Mouse (Mus musculus) NIH3T3 (cell line): Measurements from ENCODE around the gene Faap100.
"Not testable (repeated sequence)": the region's sequence is repeated elsewhere in the genome, so short reads cannot be mapped to it uniquely, and the experiment has no call there.

Experiments
- DNase-seq: peaks from one replicate; pipeline ENCODE4 v3.0.0-alpha.2; 2012; ENCODE audit warnings: low read depth

The Faap100 gene

DNA sequence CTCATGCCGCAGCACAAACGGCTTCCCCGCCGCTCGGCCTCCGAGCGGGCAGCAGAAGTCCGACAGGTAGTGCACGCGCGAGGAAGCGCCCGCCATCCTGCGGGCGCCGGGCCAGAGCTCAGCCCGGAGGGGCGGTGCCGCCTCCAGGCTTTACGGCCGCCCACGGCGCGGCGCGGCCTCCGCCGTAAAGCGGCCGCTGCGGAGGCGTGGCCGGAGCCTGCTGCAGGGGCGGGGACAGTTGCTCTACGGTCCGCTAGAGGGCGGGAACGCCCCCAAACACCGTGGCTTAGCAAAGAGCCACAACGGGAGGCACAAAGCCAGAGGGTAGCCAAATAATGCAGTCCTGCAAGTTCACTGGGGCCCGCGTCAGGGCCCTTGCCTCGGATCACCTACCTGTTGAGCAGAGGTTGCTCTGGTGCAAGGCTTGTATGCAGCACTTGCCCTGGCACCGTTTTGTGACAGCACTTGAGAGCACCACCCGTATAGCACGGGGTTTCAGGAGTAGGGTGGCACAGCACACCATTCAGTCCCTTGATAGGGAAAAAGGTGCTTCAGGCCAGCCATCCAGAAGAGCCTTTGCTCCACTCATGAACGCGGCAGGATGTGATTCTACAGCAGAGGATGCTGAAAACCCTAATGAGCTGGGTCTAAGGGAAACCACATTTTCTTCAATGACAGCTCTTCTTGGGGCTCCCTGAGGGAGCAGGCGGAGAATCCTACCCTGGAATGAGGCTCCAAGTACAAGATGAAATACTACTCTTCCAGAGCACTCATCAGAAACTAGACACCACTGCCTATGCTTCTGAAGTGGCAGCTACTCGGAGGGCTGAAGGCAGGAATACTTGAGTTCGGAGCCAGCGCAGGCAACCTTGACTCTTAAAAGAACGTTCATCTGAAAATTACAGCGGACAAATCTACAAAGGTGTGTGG is at the start of gene Faap100:
TSS of gene Faap100 (minus strand) at position 154 of the 930 bp plus-strand sequence.
- DNase-seq: peak; percentile 97

DNA sequence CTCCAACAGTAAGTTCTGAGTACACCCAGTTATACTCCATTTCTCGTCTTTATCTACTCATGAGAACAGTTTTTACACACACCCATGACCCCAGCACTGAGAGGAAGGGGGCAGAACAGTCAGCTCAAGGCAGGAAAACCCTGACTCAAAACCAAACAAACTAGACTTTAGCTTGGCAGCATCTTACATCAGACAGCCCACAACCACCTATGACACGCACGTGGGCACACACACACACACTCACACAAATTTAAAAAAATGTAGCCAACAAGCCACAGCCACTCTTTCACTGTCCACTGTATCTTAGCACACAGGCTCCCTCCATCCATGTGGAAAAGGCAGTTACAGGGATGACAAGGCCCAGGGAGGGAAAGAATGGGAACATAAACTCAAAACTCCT is 48.2 kb upstream of the Faap100 start:
- no peak for DNase-seq

DNA sequence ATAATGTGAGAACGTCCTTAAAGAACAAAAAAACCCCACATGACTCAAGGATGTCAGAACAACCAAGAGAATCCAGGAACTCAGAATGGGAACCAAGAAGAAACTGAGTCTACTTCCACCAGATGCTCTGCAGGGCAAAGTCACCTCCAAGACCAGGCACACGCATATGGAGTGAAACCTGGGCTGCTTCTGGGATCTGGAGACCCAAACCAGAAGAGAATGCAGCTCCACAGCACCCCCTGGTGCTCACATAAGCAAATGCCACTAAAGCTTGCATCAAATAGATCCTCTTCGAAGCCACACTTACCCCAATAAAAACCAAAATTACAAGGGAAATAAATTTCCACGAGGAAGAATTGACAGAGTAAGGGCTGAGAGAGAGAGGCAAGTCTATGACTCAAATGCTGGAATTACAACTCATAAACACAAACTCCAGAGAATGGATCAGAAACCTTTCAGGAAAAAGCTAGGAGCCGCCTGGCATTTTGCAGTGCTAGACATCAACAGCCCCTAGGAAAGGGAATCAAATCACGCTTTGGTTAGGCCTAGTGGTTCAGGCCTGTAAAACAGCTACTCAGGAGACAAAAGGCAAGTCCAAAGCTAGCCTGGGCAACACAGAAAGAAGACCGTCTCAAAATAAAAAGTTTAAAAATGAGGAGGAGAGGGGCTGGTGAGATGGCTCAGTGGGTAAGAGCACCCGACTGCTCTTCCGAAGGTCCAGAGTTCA is 45.2 kb upstream of the Faap100 start:
- DNase-seq: peak; percentile 85

DNA sequence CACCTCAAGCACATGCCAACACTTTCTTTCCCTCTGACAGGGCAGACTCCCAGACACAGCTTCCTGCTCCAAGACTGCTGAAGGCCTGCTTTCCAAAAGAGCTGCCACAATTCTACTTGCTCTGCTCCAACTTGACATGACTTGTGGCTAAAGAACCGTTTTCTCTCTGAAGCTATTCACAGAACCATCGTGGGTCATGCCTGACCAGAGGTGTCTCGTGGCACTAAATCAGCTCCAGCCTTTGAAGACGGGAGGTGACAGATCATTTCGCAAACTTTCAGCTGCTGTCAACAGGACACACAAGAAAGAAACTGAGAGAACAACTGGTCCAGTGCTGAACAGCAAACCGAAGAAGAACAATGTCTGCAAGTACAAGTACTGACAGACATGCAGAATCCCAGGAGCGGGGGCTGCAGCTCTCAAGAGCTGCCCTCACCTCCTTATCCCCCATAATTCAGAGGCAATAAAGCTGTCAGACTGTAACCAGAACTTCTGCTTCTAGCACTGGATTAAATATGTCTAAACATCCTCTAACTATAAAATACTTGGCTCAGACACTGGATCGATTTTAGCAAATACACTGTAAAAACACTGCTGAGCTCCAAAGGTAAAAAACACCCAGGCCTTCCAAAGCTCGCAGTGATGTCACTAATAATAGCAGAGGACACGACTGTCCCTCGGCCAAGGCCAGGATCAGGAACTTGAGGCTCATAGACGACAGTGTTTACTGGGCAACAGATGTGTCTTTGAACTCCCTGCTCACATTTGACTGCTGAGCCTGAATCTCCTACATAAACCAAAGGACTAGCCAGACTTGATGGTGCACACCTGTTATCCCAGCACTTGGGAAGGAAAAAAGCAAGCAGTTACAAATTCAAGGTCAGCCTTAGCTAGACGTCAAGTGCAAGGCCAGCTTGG is 44.3 kb upstream of the Faap100 start:
- DNase-seq: no peak

DNA sequence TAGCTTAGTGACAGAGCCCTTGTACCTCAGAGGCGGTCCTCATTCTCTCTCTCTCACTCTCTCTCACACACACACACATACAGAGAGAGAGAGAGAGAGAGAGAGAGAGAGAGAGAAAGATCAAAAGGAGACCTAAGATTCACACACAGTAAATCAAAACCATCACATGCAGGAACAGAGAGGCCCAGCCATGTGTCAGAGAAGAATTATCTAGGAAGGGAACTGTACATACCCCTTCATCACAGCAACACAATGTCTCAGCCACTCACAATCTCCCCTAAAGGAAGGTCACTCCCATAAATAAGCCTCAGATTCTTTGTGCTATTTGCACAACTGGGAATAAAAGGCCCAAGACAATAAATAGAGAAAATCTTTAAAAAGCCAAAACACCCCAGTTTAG is 40.0 kb upstream of the Faap100 start:
- no peak for DNase-seq

DNA sequence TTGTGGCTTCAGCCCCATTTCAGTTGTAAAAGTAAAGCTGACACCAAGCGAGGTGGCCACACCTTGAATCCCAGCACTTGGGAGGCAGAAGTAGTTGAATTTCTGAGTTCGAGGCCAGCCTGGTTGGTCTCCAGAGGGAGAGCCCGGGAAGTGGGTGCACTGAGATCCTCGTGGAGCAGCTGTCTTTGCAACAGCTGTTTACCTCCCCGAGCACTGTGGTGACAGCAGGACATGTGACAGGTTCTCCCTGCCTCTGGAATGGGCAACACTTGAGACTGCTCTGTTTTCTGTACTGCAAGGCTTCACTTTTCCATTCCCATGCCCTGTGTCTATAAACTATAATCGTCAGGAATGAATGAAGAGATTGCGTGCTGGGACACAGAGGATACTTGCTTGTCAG is 39.3 kb upstream of the Faap100 start:
- DNase-seq: no peak

DNA sequence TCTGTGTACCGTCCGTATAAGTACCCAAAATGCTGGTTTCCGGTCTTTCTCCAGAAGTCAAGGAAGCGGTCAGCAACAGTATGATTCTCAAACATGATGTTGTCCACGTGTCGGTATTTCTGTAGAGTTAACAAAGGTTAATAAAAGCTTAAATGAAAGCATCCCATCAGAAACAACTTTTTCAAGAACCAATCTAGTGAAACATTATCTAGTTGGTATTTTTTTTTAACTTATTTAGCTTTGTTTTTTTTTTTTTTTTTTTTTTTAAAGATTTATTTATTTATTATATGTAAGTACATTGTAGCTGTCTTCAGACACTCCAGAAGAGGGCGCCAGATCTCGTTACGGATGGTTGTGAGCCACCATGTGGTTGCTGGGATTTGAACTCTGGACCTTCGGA is 35.1 kb upstream of the Faap100 start:
- not testable (repeated sequence) for DNase-seq

DNA sequence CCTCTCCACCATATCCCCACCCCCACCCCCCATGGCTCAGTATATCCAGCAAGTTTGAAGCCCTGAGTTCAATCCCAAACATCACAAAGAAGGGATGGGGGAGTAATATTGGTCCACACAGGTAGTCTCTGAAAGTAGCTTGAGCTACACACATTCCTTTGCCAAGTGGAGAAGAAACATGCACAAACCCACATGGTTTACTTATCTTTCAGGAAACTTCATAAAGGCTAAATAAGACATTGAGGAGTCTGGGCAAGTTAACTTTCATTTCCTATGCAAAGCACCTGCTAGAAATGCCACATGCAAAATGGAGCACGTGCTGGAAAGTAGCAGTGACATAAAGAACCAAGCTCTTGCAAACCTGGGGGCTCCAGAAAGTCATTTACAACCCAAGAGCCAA is 27.9 kb upstream of the Faap100 start:
- DNase-seq: no peak

DNA sequence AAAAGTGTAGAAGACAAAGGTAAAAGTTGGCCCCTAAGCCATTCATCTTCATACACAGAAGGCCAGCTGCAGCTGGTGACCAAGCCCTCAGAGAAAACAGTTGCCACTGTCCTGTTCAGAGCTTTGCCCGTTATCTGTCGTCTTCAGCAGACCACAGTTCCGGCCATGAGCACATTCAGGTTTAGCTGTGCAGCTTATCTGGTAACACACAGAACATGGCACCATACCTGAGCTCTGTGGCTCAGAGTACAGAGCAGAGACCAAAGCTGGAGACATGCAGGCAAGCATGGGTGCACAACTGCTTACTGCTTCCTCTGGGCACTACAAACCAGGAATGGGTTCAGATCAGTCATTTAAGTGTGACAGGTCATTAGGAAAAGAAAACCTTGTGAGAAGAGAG is 27.3 kb upstream of the Faap100 start:
- no peak for DNase-seq

DNA sequence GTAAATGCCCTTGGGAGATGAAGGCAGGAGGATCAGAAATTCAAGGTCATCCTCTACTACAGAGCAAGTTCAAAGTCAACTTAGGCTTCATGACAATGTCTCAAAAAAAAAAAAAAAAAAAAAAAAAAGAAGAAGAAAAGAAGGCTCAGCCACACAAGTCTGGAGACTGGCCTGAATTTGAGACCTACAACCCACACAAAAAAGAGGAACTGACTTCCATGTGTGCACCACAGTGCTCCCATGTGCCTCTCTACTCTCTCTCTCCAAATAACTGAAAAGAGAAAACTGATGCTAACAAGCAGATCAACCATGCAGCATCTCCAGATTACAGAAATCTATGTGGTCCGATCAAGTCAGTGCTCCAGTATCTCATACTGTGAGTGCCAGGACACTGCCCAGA is 26.2 kb upstream of the Faap100 start:
- no peak for DNase-seq

DNA sequence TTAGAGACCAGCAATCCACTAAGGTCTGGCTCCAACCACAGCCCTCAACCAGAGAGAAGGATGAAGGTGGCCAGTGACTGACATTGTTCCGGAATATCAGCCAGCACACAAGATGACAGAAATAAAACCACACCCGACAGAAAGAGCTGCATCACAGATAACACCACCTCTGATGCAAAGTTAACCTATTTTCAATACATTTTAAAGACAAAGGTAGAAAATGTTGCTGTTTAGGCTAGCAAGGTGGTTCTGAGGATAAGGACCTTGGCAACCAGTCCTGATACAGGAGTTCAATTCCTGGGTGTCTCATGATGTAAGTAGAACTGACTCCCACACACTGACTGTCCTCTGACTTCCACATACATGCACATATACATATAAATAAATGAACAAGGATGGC is 20.8 kb upstream of the Faap100 start:
- no peak for DNase-seq

DNA sequence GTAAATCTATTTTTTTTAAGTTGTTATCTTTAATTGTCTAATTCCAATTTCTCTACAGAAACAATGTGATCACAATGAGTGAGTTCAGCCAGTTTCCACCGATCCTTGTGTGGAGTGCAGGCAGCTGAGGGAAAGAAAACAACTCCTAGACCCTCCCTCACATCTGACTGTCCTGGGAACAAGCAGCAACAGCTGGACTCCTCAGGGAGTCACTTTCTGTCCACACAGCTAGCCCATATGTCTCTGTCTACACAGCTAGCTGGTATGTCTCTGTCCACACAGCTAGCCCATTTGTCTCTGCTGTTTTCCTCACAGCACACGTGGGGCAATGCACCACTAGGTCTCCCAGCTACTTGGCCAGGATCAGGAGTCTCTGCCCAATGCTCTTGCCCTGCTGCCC is 19.0 kb upstream of the Faap100 start:
- DNase-seq: no peak

DNA sequence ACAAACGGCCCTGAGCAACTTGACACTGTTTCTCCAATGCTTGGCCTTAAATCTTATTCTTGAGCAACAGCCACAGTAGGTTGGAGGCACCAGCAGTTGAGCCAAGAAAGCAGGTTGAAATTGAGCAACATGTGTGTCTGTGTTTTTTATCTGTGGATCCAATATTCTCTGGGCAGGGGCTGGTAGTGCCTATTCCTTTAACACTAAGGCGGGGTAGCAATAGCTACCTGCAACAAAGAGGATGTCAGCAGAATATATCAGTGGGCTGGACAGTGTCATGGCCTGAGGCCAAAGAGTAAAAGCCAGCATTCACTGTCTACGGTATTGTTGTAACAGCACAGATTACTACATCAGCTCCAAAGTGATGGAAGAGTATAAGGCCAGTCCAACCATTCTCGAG is 17.1 kb upstream of the Faap100 start:
- DNase-seq: peak; percentile 52

DNA sequence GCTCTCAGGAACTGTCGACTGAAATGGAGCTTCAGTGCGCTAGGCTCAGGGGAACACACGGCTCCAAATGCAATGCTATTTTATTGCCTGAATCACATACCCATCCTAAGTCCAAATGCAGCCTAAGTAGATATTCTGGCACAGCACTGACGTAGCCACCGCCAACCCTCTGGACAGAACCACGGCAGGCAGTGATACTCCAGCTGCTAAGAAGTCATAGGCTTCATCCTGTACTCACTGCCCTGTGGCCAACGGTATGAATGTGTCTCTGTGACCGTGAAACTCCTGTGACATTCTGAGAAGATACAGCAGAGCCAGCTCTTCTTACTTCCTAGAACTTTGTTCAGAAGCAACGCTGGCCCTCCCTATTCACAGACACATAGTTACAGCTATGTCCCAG is 10.0 kb upstream of the Faap100 start:
- DNase-seq: no peak

DNA sequence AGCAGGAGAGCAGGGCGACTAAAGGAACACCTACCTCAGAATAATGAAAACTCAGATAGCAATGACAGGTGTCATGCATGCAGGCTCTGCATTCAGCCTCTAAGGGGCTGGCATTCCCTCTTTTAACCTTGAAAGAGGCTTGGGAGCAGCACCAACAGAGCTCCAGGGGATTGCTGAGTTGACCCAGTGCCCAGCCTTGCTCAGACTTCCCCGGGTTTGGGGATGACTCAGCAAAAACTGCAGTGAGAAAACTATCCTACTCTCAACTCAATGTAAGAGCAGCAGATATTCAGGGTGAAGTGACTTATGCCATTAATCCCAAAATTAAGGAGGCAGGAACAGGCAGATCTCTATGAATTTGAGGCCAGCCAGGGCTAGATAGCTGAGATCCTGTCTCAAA is 8.6 kb upstream of the Faap100 start:
- DNase-seq: peak; percentile 79

DNA sequence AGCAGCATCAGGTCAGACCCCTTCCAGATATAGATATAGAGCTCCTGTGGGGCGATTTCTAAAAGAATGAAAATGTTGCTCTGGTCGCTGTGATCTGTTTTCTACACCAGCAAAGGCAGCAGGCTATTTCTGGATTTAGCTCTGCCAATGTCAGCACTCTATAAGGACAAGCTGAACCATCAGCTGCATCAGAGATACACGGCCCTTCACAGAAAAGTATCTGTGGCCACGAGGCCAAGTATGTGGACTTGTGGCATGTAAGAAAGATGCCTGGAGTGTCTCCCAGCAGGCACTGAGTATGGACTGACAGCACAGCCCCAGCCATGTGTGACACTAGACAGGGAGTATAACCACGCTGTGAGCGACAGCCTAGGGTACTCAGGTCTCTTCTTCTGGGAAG is 8.1 kb upstream of the Faap100 start:
- no peak for DNase-seq

DNA sequence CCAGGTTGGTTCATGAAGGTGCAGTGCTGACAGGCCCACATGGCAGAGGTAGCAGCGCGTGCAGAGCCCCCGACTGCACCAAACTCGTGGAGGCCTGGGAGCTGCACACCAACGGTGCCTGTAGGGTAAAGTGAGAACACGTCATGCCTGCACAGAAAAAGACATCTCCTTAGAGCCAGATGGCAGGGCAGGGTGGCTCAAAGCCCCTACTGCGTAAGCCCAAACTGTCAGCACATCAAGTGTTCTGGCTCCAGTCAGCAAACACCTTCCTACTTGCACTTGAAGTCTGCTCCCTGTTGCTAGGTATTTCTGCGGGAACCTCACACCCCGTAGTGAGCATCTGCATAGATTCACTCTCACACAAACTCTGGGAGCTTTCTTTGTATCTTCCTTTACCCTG is 3.9 kb upstream of the Faap100 start:
- no peak for DNase-seq

DNA sequence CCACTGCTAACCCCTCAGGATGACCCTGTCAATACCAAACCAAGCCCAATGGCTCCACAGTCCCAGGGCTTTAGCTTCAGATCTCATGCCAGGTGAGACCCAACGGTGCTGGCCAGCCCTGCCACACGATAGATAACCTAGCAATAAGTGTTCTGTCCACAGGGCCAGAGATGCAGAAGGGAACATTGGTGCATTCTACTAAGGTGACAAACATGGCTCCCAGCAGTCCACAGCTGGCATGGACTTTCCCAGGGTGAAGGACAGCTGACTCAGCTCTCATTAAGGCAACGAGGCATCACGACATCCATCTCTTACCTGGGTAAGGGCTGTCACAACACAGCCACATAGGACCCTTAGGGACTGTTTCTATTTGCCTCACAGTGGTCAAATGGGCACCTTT is 2.6 kb upstream of the Faap100 start:
- no peak for DNase-seq

DNA sequence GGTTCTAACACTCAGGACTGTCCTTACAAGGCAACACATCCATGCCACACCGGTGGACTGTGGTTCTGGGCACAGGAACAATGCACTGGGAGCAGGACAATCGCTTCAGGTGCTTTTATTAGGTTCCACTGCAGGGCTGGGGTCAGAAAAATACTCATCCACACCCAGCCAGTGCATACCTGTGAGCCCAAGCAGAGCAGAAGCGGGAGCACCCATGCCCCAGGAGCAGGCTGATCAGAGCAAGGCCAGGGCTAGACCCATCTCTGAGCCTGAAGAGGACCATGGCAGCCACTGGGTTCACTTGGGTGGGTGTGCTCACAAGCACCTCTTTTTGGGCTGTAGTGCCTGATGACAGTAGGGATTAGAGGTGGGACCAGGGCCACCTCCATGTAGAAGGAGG is 1.7 kb upstream of the Faap100 start:
- DNase-seq: no peak

DNA sequence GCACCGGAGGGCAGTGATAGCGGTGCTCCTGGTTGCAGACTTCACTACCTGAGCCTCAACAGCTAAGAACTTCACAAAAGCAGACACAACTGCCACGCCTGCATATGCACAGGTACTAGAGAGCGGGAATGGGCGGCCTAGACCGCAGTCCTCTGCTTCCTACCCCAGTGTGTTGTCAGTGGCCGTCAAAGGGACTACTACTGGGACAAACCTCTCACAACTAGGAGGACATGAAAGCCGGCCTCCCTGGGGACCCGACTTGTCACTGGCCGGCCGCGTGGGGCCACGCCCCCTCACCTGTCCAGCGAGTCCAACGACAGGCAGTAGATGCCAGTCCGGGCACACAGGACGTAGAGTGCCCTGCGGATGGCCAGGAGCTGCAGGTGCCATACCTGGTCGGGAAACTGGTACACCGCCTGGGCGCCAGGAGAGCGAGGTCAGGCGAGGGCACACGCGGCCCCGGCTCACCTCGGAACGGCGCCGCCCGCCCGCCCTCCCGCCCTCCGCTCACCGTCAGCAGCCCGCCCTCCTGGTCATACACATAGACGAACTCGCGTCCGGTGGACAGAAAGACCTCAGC is 443 bp downstream of the Faap100 start:
- peak; percentile 28 for DNase-seq

DNA sequence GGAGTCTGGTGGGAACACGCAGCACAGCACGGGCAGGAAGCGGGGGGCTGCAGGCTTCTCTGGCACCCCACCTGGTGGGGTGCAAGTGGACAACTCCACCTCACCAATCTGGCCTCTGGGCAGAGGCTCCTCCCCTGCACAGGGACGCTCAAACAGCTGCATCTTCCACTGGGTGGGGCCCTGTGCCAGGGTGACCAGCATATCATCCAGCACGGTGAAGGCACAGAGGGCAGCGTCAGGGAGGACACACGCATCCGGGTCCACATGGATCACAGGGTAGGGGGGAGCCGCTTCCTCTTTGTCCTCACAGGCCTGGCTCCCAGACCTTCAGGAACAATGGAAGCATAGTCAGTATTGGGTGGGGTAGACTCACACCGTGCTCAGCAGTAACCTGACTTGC is 1.2 kb downstream of the Faap100 start:
- no peak for DNase-seq
